Mouse (Mus musculus) midbrain, postnatal 0 days (tissue): ENCODE results near the gene Clec4e. TPM values are rescaled to one million over a fixed set of nuclear protein-coding genes. Genes with fewer than 3 reads are reported as not detected.

Source experiments
- ATAC-seq: fragments of 200-750 bp; cut with Nextera tagmentation; 2 replicates; pipeline ENCODE4 v1.8.0; 2017; ENCODE audit warnings: moderate number of reproducible peaks, mild to moderate bottlenecking, moderate TSS enrichment, moderate library complexity; ENCODE audit not compliant: low FRiP score
- DNase-seq: peaks from one replicate; pipeline ENCODE4 v3.0.0-alpha.2; 2015; ENCODE audit warnings: low spot score
- H3K27ac ChIP-seq: fragments of 300-500 bp; sonication (generic); 2 replicates; pipeline ENCODE4 v1.5.1; 2014; ENCODE audit warnings: low read depth, mild to moderate bottlenecking, low read length, mixed read lengths
- H3K27me3 ChIP-seq: fragments of 300-500 bp; sonication (generic); 2 replicates; pipeline ENCODE4 v1.6.1; 2014; ENCODE audit warnings: low read length, control low read depth, mixed read lengths; ENCODE audit not compliant: insufficient read depth
- H3K36me3 ChIP-seq: fragments of 300-500 bp; sonication (generic); 2 replicates; pipeline ENCODE4 v1.6.1; 2014; ENCODE audit warnings: low read length, control low read depth, mixed read lengths; ENCODE audit not compliant: insufficient read depth
- H3K4me1 ChIP-seq: fragments of 300-500 bp; sonication (generic); 2 replicates; pipeline ENCODE4 v1.6.1; 2014; ENCODE audit warnings: mild to moderate bottlenecking, control low read depth, antibody characterized with exemption, low read length, mixed read lengths; ENCODE audit not compliant: insufficient read depth
- H3K4me2 ChIP-seq: fragments of 300-500 bp; sonication (generic); 2 replicates; pipeline ENCODE4 v1.6.1; 2014; ENCODE audit warnings: low read depth, mild to moderate bottlenecking, low read length, mixed read lengths; ENCODE audit not compliant: poor library complexity, severe bottlenecking
- H3K4me3 ChIP-seq: fragments of 300-500 bp; sonication (generic); 2 replicates; pipeline ENCODE4 v1.5.1; 2014; ENCODE audit warnings: low read depth, mild to moderate bottlenecking, low read length, moderate library complexity
- H3K9ac ChIP-seq: fragments of 300-500 bp; sonication (generic); replicated peaks from 2 replicates; pipeline ENCODE4 v1.6.1; 2014; ENCODE audit warnings: mild to moderate bottlenecking, low read length, moderate library complexity, mixed read lengths; ENCODE audit not compliant: poor library complexity, severe bottlenecking
- H3K9me3 ChIP-seq: fragments of 300-500 bp; sonication (generic); 2 replicates; pipeline ENCODE4 v1.6.1; 2016; ENCODE audit warnings: low read length, control low read depth
- CTCF ChIP-seq: IDR thresholded peaks from 2 replicates; pipeline ENCODE4 v1.5.1; 2016; ENCODE audit warnings: antibody characterized with exemption, mild to moderate bottlenecking
- WGBS: fragments of 180-500 bp; shearing (Covaris S2); extraction: QIAGEN DNeasy Blood & Tissue Kit; methylation state at CpG from one replicate; pipeline ENCODE4 v1.1.7; 2014; 5-methylcytosine and 5-hydroxymethylcytosine counted together
- polyA plus RNA-seq: library from polyadenylated mRNA; unstranded; fragments of >200 nt; fragmentation: Nextera tagmentation; extraction: Ambion mirVana; gene quantifications from 2 replicates; pipeline ENCODE4 v1.2.1, GENCODE M21; 2015
- total RNA-seq: library from RNA; depleted of rRNA; stranded (reverse); fragments of >200 nt; gene quantifications from 2 replicates; pipeline ENCODE4 v1.2.3, GENCODE M21; 2014

Clec4e gene
- total and polyA plus RNA-seq, 2 experiments from 2014 or later = 0.16 TPM; not detected in 1

- 100% methylated on average over 1 of the region's 1 CpGs for WGBS
- H3K9ac ChIP-seq = no peak overlapping the region
- H3K36me3 ChIP-seq = no peaks in the 10 kb centered on the region
- no peak for DNase-seq
- no peaks in the 10 kb centered on the region for H3K9me3 ChIP-seq
- TF ChIP-seq CTCF = no peak
- no peak for ATAC-seq
- no peak overlapping the region for H3K4me2 ChIP-seq
- H3K4me3 ChIP-seq = no peak overlapping the region
- no peaks in the 10 kb centered on the region for H3K4me1 ChIP-seq
- no peak overlapping the region for H3K27ac ChIP-seq
- no peaks in the 10 kb centered on the region for H3K27me3 ChIP-seq
Observed at GRCm38 (mm10) chr6:123292751-123293400, 3.2 kb upstream of the Clec4e start.

- no peak for ATAC-seq
- no peak for TF ChIP-seq CTCF
- WGBS = 87% methylated on average over 10 of the region's 10 CpGs
- Histone ChIP-seq H3K9me3 (no peaks in the 10 kb centered on the region), H3K27ac (no peak overlapping the region), H3K36me3 (no peaks in the 10 kb centered on the region), H3K4me3 (no peak overlapping the region), H3K27me3 (no peaks in the 10 kb centered on the region), H3K4me2 (no peak overlapping the region), H3K4me1 (no peaks in the 10 kb centered on the region), H3K9ac (no peak overlapping the region)
- DNase-seq = no peak
Observed at GRCm38 (mm10) chr6:123288931-123289330, 739 bp downstream of the Clec4e start.

- Histone ChIP-seq H3K27me3 (no peaks in the 10 kb centered on the region), H3K9me3 (no peaks in the 10 kb centered on the region), H3K4me1 (no peaks in the 10 kb centered on the region), H3K36me3 (no peaks in the 10 kb centered on the region), H3K27ac (no peak overlapping the region), H3K4me3 (no peak overlapping the region), H3K4me2 (no peak overlapping the region), H3K9ac (no peak overlapping the region)
- DNase-seq (no peak), ATAC-seq (no peak)
- TF ChIP-seq CTCF = no peak
- 91% methylated on average over 2 of the region's 2 CpGs for WGBS
Observed at GRCm38 (mm10) chr6:123286311-123286710, 3.4 kb downstream of the Clec4e start.

- no peak overlapping the region for H3K9ac ChIP-seq
- ATAC-seq = no peak
- no peak for DNase-seq
- no peak overlapping the region for H3K4me2 ChIP-seq
- H3K27ac ChIP-seq = no peak overlapping the region
- WGBS = 89% methylated on average over 2 of the region's 2 CpGs
- no peak overlapping the region for H3K4me3 ChIP-seq
- H3K4me1 ChIP-seq = no peaks in the 10 kb centered on the region
- TF ChIP-seq CTCF = no peak
- no peaks in the 10 kb centered on the region for H3K27me3 ChIP-seq
- H3K36me3 ChIP-seq = no peaks in the 10 kb centered on the region
- H3K9me3 ChIP-seq = no peaks in the 10 kb centered on the region
Observed at GRCm38 (mm10) chr6:123279443-123279842, 10.2 kb downstream of the Clec4e start.

- Histone ChIP-seq H3K4me3 (no peak overlapping the region), H3K9ac (no peak overlapping the region), H3K4me1 (no peaks in the 10 kb centered on the region), H3K27ac (no peak overlapping the region), H3K4me2 (no peak overlapping the region), H3K27me3 (no peaks in the 10 kb centered on the region), H3K36me3 (no peaks in the 10 kb centered on the region), H3K9me3 (no peaks in the 10 kb centered on the region)
- WGBS = 92% methylated on average over 5 of the region's 5 CpGs
- TF ChIP-seq CTCF = no peak
- DNase-seq (no peak), ATAC-seq (no peak)
Observed at GRCm38 (mm10) chr6:123266945-123267344, 22.7 kb downstream of the Clec4e start.

- H3K27me3 ChIP-seq = no peaks in the 10 kb centered on the region
- H3K36me3 ChIP-seq = no peaks in the 10 kb centered on the region
- 95% methylated on average over 4 of the region's 4 CpGs for WGBS
- TF ChIP-seq CTCF = no peak
- no peaks in the 10 kb centered on the region for H3K4me1 ChIP-seq
- DNase-seq (no peak), ATAC-seq (no peak)
- H3K9me3 ChIP-seq = no peaks in the 10 kb centered on the region
- no peak overlapping the region for H3K27ac ChIP-seq
- H3K4me3 ChIP-seq = no peak overlapping the region
- H3K4me2 ChIP-seq = no peak overlapping the region
- no peak overlapping the region for H3K9ac ChIP-seq
Observed at GRCm38 (mm10) chr6:123265809-123266208, 23.9 kb downstream of the Clec4e start.
